Mouse (Mus musculus) thymus, adult 18-20 months (tissue): Measurements from ENCODE around the gene Naa35.
A peak's percentile ranks its signal among the peaks of the same experiment; 100 is the strongest.

Experiments used
- DNase-seq, 2 experiments: peaks; one replicate each; pipeline ENCODE4 v3.0.0; 2022; ENCODE audit warnings: mixed read lengths in 2 of 2

Gene Naa35

GRCm38 (mm10) chr13:59584947-59585647 is at the start of gene Naa35, which contains the start of gene Agtpbp1:
Gene Naa35 (plus strand): TSS chr13:59585259.
Gene Agtpbp1 (minus strand): TSS chr13:59585227.
- peak; percentile 98 to 99 for DNase-seq

- no peak for DNase-seq
These were observed 49.3 kb upstream of the Naa35 start for GRCm38 (mm10) chr13:59535746-59536145.

GRCm38 (mm10) chr13:59536631-59537030 is 48.4 kb upstream of the Naa35 start:
- DNase-seq, result no peak

GRCm38 (mm10) chr13:59538661-59539060 is 46.4 kb upstream of the Naa35 start:
- DNase-seq, result no peak

GRCm38 (mm10) chr13:59540030-59540429 is 45.0 kb upstream of the Naa35 start:
- DNase-seq, result no peak

GRCm38 (mm10) chr13:59542411-59542810 is 42.6 kb upstream of the Naa35 start:
- no peak for DNase-seq

GRCm38 (mm10) chr13:59547091-59547490 is 38.0 kb upstream of the Naa35 start:
- no peak for DNase-seq

GRCm38 (mm10) chr13:59547716-59548115 is 37.3 kb upstream of the Naa35 start:
- no peak for DNase-seq

GRCm38 (mm10) chr13:59549318-59549798 is 35.7 kb upstream of the Naa35 start:
- no peak for DNase-seq

GRCm38 (mm10) chr13:59552286-59552685 is 32.8 kb upstream of the Naa35 start:
- no peak for DNase-seq

- DNase-seq, result no peak
These were observed 32.3 kb upstream of the Naa35 start for GRCm38 (mm10) chr13:59552751-59553150.

- no peak for DNase-seq
These were observed 30.1 kb upstream of the Naa35 start for GRCm38 (mm10) chr13:59554772-59555505.

- no peak for DNase-seq
These were observed 29.4 kb upstream of the Naa35 start for GRCm38 (mm10) chr13:59555613-59556192.

- peak; percentile 45 to 53 for DNase-seq
These were observed 28.4 kb upstream of the Naa35 start for GRCm38 (mm10) chr13:59556670-59557069.

- peak; percentile 77 to 81 for DNase-seq
These were observed 27.7 kb upstream of the Naa35 start for GRCm38 (mm10) chr13:59557185-59557985.

GRCm38 (mm10) chr13:59558776-59559175 is 26.3 kb upstream of the Naa35 start:
- DNase-seq, result no peak

GRCm38 (mm10) chr13:59562471-59562870 is 22.6 kb upstream of the Naa35 start:
- no peak for DNase-seq

GRCm38 (mm10) chr13:59564505-59564904 is 20.6 kb upstream of the Naa35 start:
- DNase-seq, result no peak

- no peak for DNase-seq
These were observed 20.1 kb upstream of the Naa35 start for GRCm38 (mm10) chr13:59564923-59565322.

- no peak for DNase-seq
These were observed 19.0 kb upstream of the Naa35 start for GRCm38 (mm10) chr13:59565945-59566520.

GRCm38 (mm10) chr13:59571107-59571506 is 14.0 kb upstream of the Naa35 start:
- DNase-seq, result no peak

- DNase-seq, result no peak
These were observed 12.5 kb upstream of the Naa35 start for GRCm38 (mm10) chr13:59572549-59572948.
